Comparison of ENCODE assay signal across 1 mouse cellular context in the genomic region with DNA sequence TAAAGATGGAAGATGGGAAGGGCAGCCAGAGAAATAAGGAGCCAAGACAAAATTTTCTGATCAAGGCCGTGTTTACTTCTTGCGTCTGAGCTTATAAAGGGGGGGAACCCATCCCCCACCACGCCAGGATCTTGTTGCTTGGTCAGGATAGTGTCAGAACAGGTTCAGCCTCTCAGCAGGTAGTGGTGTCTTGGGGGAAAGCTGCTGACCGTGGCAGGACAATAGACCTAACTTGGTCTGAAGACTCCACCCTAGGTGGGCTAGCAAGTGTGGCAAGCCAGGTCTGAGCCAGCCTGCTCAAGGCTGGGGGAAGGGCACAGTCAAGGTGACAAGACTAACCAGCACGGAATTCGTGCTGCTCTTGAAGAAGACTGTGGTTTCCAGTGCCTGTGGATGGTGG.
A peak's percentile ranks its signal among the peaks of the same experiment; 100 is the strongest.
TF ChIP-seq lines count a peak whose summit lies in the region.

No protein-coding gene starts in this region.

TF ChIP-seq in MEL, 35 proteins besides CTCF, POLR2A, EP300 and RAD21 (continued from another document):
- TF ChIP-seq RCOR1 (IDR thresholded peaks at IDR 0.05; ENCODE audit: low read depth, low read length) (no peak), NRF1 (IDR thresholded peaks at IDR 0.05; ENCODE audit: insufficient read depth, low read depth, low read length, poor library complexity, severe bottlenecking) (no peak), MYB (IDR thresholded peaks at IDR 0.05; ENCODE audit: low read depth, low read length) (0 out of 2 replicates have a peak, but pooled peaks have one; percentile 18)
TF ChIP-seq in MEL: peak in this region for 2.
